Mouse (Mus musculus) c-Kit-positive CD71-positive TER-119-negative erythroid progenitor cells, embryonic 14.5 days (primary cell): Measurements from ENCODE around the gene Gfy.

Source experiments
- DNase-seq: peaks from one replicate; pipeline ENCODE4 v3.0.0-alpha.2; 2013; ENCODE audit warnings: low read depth

Gene Gfy

DNA sequence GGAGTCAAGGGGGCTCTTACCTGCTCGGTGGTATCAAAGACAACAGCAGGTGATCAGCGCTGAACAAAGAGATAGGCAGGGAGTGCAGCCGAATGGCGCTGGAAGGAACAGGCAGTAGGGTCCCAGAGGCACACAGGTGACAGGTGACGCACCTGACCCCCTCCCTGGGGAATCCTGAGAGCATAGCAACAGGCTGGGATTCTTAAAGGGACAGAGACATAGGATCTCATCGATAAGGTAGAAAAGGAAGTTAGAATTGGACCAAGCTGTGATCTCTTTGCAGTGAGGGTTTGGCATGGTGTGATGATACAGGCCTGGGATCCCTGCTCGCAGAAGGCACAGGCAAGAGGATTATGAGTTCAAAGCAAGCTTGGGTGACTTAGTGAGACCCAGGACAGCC lies at the start of gene Gfy:
Gfy (minus strand) TSS at position 101 of the 400 bp plus-strand sequence.
- no peak for DNase-seq

GRCm38 (mm10) chr7:45229046-45229445 lies 49.7 kb upstream of the Gfy start:
- no peak for DNase-seq

- no peak for DNase-seq
Observed at GRCm38 (mm10) chr7:45228548-45228947, 49.2 kb upstream of the Gfy start.

DNA sequence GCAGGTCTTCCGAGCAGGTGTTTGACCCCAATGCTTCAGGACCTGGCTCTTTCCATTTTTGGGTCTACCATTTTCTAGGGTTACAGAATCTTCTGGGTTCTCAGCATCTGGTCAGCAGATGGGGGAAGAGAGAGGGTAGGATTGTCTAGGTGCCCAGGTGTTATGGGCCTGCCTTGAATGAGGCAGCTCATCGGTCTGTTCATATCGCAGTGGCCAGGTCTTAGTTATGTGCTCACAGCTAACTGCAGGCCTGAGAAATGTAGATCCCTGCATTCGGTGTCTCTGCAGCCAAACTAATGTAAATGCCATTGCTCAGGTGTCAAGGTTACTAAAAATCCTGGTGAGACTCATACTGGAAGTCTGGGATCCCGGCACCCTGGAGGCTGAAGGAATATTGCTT lies 47.1 kb upstream of the Gfy start:
- DNase-seq: no peak

- no peak for DNase-seq
Observed at GRCm38 (mm10) chr7:45224826-45225225, 45.5 kb upstream of the Gfy start.

DNA sequence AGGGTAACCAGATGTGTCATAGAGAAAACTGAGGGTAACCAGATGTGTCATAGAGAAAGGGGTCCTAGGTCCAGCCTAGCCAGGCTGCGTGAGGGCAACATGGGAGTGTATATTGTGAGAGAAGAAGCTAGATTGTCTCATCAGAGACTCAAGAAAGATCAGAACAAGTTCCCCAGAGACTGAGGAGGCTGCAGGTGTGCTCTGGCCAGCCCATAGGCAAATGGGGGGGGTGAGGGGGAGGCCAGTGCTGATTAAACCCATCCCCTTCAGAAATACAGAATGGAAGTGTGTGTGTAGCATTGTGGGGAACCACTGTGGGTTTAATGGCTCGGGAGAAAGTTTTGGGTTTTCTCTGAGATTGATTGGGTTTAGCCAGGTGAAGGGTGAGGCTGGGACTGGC lies 42.3 kb upstream of the Gfy start:
- DNase-seq: no peak

DNA sequence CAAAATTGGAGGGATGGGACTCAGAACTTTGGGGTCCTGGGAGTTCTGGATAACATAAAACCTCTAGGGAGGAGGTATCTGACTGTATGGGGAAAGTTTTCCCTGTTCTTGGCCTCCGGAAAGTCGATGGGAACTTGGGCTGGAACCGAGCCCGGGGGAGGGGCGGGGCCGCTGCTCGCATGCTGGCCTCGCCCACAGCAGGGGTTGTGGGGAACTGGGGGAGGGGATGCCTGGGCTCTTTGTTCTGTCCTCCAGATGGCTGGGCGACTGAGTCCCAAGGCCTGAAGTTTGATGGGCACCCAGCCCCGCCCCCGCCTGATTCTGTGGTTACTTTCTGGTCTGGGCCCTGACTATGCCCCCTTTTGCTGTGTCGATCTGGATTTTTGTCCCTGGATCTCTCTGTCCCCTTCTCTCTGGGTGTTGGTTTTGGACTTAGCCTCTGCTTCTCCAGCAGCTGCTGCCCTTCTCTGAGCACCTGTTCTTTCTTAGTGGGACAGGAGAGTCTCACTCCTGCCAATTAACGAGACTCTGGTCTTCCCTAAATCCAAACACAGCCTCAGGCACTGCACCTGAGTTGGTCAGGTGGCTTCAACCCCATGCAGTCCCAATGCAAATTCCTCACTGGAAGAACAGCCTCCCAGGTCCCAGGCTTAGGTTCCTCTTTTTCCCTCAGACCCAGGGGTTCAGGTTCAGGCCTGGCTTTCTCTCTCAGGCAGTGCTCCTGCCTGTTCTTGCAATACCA lies 37.2 kb upstream of the Gfy start:
- DNase-seq: no peak

DNA sequence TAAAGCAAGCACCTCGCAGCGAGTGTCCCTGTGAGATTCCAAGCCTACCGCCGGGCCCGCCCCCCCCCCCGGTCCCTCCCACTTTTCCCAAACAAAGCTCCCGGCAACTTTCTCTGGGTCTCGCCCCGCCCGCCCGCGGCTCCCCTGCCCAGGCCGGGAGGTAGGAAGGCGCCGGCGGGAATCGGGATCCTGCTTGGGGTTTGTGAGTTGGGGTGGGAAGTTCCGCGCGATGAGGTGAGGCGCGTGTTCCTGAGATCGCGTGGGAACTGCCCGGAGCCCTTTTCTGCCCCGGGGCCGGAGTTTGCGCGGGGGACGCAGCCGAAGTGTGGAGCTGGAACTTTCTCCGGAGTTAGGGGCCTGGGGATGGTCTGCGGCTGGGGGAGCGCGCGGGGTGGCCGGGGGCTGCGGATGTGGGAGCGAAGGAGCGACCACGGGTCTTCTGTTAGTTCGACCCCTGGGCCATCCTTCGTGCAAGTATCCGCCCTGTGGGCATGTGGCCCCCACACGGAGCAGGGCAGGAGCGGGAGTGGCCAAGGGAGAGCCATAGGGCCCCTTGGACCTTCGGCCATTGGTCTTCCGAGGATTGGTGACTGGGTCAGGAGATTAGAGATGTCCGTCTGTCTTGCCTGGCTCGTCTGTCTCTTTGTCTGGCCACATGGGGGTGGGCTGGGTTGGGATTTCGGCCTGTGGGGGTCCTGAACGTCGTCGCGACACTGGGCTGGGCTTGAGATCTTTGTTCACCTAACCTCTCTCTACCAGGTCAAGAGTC lies 36.5 kb upstream of the Gfy start, which contains the start of gene Tead2:
Tead2 (plus strand) TSS at position 81 of the 769 bp plus-strand sequence.
- no peak for DNase-seq

GRCm38 (mm10) chr7:45213708-45214107 lies 34.3 kb upstream of the Gfy start:
- DNase-seq: no peak

DNA sequence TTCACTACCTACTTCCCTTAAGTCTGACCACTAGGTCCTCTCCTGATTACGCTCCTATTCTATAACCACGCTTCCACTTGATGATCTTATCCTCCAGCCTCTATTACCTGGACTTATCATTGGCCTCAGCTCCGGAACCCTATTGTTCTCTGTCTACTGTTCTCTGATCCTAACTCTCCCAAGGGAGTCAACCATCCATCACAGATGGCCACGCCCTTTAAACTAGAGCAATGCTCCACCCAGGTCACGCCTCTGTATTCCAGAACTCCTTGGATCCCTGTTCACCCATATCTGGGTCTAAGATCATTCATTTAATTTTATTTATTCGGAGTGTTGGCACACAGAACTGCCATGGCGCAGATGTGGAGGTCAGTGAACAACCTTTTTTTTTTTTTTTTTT lies 33.0 kb upstream of the Gfy start:
- DNase-seq: no peak

DNA sequence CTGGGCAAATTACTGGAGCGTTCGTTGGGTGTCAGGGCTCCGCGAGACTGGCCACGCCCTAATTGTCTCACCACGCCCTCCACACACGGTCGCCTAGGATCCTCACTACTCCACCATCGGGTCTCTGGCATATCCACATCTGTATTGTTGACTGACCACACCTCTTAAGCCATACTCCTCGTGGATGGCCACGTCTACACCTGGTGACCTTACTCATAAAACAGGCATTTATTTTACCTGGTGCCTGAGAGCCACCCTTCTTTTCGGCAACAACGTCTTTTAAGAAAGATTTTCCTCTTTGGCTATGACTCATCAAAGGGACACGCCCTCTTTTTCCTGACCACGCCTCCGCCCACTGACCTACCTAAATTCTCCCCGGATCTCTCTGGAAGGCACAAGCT lies 32.5 kb upstream of the Gfy start, which contains the start of gene Dkkl1:
Dkkl1 (minus strand) TSS at position 297 of the 401 bp plus-strand sequence.
- DNase-seq: peak; percentile 63

DNA sequence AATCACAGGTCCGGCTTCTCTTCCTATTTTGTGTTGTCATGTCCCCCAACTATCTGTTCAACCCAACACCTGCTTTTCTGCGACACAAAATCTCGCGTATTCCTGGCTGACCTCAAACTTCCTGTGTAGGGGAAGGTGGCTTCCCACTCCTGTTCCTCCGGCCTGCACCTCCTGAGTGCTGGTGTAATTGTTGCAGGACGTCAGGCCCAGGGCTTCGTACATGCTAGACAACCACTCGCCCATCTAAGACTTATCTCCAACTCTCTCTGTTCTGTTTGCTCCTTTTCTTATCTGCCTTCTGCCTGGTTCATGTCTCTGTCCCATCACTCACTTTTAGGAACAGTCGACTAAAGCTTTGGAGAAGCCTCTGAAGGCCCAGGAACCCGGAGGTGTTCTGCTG lies 31.7 kb upstream of the Gfy start:
- no peak for DNase-seq

DNA sequence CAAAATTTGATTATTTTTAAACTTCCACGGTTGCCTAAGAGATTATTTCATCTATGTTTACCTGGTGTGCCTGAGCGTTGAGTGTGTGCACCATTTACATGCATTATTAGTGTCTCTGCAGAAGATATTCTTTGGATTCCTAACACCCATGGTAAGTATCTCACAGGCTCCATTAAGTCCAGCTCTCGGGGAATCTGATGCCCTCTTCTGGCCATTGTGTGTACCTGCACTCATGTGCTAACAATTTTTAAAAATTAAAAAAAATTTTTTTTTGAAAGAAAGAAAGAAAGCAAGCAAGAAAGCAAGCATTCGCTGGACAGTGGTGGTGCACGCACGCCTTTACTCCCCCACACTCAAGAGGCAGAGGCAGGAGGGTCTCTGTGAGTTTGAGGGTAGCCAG lies 28.9 kb upstream of the Gfy start:
- no peak for DNase-seq

DNA sequence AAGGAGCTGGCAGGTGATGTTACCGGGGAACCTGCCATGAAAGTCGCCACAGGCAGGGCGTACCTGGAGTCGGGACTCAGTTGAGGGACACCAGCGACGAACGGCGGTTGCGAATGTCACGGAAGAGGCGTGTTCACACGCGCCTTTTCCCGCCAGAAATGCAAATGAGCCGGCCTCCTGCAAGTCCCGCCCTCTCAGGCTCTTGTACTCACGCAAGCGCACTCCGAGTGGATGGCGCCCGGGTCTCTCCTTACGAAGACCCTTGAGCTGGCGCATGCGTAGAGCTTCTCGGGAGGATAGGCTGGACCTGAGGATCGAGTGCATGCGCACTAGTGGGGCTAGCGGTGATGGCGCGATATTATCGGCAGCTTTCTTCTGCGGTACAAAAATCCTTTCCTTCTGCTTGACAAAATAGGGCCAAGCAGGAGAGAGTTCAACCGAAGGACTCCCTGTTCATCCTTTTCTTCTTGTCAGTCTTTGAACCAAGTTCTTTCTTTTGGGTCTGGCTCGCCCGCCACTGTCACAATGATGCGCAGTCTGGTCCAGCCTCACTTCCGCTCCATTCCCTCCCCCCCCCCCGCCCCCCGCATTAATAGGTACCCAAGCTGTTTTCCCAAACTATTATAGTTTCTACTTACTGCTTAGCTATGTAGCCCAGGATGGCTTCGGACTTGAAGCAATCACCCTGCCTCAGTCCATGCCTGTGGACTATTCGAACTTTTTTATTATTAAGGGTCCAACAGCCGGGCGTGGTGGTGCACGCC lies 25.2 kb upstream of the Gfy start, which contains the start of gene Ccdc155:
Ccdc155 (minus strand) TSS at position 513 of the 764 bp plus-strand sequence.
- peak; percentile 89 for DNase-seq

DNA sequence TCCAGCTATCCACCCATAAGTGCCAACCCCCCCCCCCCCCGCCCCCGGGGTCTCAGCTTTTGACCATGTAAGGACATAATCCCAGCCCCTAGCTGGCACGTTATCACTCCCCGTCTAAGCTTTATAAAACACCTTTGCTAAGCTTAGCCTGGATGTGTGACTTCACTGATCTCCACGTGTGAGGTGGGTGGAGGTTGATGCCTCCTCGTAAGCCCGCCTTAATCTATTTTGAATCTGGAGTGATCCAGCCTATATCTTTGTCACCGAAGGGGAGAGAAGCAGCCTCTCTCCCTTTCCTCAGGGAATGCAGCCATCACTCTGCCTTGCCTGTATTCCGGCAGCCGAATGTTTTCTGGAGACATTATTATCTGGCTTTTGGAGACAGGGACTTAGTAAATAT lies 23.3 kb upstream of the Gfy start:
- no peak for DNase-seq

DNA sequence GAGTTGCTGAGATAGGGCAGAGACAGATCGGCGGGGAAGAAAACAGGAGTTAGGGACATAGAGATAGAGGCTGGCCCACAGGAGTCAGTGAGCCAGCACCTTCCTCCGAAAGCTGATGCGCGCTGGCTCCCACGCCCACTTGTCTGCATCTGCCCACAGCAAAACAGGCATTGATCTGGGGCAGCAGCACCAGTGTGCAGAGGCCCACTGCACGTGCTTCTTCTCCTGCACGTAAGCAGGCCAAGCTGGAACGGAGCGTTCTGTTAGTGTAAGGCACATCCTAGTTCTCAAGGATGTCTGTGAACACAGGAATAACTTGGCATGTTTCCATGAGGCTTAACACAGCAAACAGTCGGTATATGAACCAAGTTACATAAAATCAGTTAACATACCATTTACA lies 19.6 kb upstream of the Gfy start:
- DNase-seq: no peak

GRCm38 (mm10) chr7:45198435-45198834 lies 19.1 kb upstream of the Gfy start:
- no peak for DNase-seq

DNA sequence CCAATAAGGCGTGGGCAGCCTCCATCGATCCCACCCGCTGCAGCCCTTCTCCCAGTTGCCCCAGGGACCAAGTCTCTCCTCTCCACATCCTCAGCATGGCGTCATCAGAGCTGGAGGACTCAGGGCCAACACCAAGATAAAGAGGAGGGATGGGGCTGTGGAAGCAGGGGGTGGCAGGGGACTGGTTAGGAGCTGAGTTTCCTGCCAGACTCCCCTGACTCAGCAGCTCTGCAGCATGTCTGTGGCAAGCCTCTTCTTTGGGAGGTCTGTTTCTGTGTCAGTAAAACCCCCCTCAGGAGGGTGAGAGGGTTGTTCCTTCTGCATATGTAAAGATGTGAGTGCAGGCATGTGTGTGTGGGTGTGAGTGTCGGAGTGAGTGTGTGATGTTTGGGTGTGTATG lies 17.6 kb upstream of the Gfy start:
- no peak for DNase-seq

DNA sequence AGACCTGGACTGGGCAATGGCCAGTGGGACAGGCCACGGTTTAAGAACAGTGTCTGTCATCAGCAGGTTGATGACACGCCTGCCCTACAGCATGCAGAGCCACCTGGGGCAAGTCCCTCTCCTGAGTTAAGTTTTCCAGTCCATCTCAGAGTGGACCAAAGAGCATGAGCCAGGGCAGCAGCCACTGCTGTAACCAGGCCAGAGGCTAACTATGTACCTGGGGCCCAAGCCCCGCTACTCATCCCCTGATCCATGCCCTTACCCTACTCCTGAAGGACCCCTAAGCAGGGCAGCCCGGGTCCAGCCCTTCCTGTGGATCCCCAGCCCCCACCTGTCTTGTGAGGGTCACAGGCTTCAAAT lies 16.8 kb upstream of the Gfy start:
- no peak for DNase-seq

GRCm38 (mm10) chr7:45195341-45196175 lies 16.2 kb upstream of the Gfy start:
- DNase-seq: no peak

GRCm38 (mm10) chr7:45193871-45194785 lies 14.8 kb upstream of the Gfy start:
- no peak for DNase-seq
